Mouse (Mus musculus) limb, embryonic 13.5 days (tissue): Measurements from ENCODE around the gene Ube2c. TPM values are rescaled to one million over a fixed set of nuclear protein-coding genes. Genes with fewer than 3 reads are reported as not detected.

Source experiments
- ATAC-seq: fragments of 200-750 bp; cut with Nextera tagmentation; 2 replicates; pipeline ENCODE4 v1.8.0; 2017; ENCODE audit warnings: low read depth, moderate number of reproducible peaks, moderate TSS enrichment; ENCODE audit not compliant: low FRiP score
- H3K27ac ChIP-seq: fragments of 300-500 bp; sonication (generic); 2 replicates; pipeline ENCODE4 v1.5.1; 2015; ENCODE audit warnings: inconsistent platforms, mild to moderate bottlenecking, moderate library complexity
- H3K27me3 ChIP-seq: fragments of 300-500 bp; sonication (generic); 2 replicates; pipeline ENCODE4 v1.6.1; 2015; ENCODE audit warnings: mild to moderate bottlenecking, inconsistent platforms
- H3K36me3 ChIP-seq: fragments of 300-500 bp; sonication (generic); 2 replicates; pipeline ENCODE4 v1.6.1; 2015; ENCODE audit warnings: inconsistent platforms, mild to moderate bottlenecking, moderate library complexity
- H3K4me1 ChIP-seq: fragments of 300-500 bp; sonication (generic); 2 replicates; pipeline ENCODE4 v1.6.1; 2015; ENCODE audit warnings: inconsistent platforms
- H3K4me2 ChIP-seq: fragments of 300-500 bp; sonication (generic); replicated peaks from 2 replicates; pipeline ENCODE4 v1.6.1; 2015; ENCODE audit warnings: inconsistent platforms, mild to moderate bottlenecking, moderate library complexity
- H3K4me3 ChIP-seq: fragments of 300-500 bp; sonication (generic); 2 replicates; pipeline ENCODE4 v1.5.1; 2015; ENCODE audit warnings: moderate library complexity, mild to moderate bottlenecking, inconsistent platforms
- H3K9ac ChIP-seq: fragments of 300-500 bp; sonication (generic); 2 replicates; pipeline ENCODE4 v1.6.1; 2015; ENCODE audit warnings: mild to moderate bottlenecking, inconsistent platforms
- H3K9me3 ChIP-seq: fragments of 300-500 bp; sonication (generic); 2 replicates; pipeline ENCODE4 v1.6.1; 2016; ENCODE audit warnings: inconsistent platforms
- WGBS: fragments of 180-500 bp; shearing (Covaris S2); methylation state at CpG from one replicate; pipeline ENCODE4 v1.1.7; 2015; 5-methylcytosine and 5-hydroxymethylcytosine counted together
- polyA plus RNA-seq: library from polyadenylated mRNA; unstranded; fragments of >200 nt; fragmentation: Nextera tagmentation; extraction: Ambion mirVana; gene quantifications from 2 replicates; pipeline ENCODE4 v1.2.1, GENCODE M21; 2015

Gene Ube2c
- polyA plus RNA-seq, 1 experiment from 2014 or later, result 432 TPM

GRCm38 (mm10) chr2:164746693-164747092 is 23.0 kb upstream of the Ube2c start:
- no peaks in the 10 kb centered on the region for H3K9me3 ChIP-seq
- peak overlapping the region; percentile 92 for H3K4me2 ChIP-seq
- no peak for ATAC-seq
- H3K27ac ChIP-seq, result no peak overlapping the region
- WGBS, result 55% methylated on average over 8 of the region's 8 CpGs
- H3K27me3 ChIP-seq, result no peaks in the 10 kb centered on the region
- peak overlapping the region; percentile 91 for H3K4me3 ChIP-seq
- peaks cover 24% of the 10 kb centered on the region for H3K4me1 ChIP-seq
- peaks cover 40% of the 10 kb centered on the region for H3K36me3 ChIP-seq
- H3K9ac ChIP-seq, result peak overlapping the region; percentile 97

- Histone ChIP-seq H3K27me3 (no peaks in the 10 kb centered on the region), H3K4me2 (no peak overlapping the region), H3K4me3 (no peak overlapping the region), H3K27ac (no peak overlapping the region), H3K9me3 (no peaks in the 10 kb centered on the region), H3K4me1 (peaks cover 24% of the 10 kb centered on the region), H3K36me3 (peaks cover 55% of the 10 kb centered on the region), H3K9ac (no peak overlapping the region)
- no peak for ATAC-seq
- WGBS, result 81% methylated on average over 4 of the region's 4 CpGs
Measured at GRCm38 (mm10) chr2:164748191-164748590, 21.5 kb upstream of the Ube2c start.

GRCm38 (mm10) chr2:164748991-164749390 is 20.7 kb upstream of the Ube2c start:
- Histone ChIP-seq H3K27me3 (no peaks in the 10 kb centered on the region), H3K4me3 (no peak overlapping the region), H3K9ac (no peak overlapping the region), H3K27ac (no peak overlapping the region), H3K9me3 (no peaks in the 10 kb centered on the region), H3K4me2 (no peak overlapping the region), H3K4me1 (peaks cover 24% of the 10 kb centered on the region), H3K36me3 (peaks cover 63% of the 10 kb centered on the region)
- WGBS, result 92% methylated on average over 6 of the region's 6 CpGs
- no peak for ATAC-seq

GRCm38 (mm10) chr2:164752454-164752853 is 17.2 kb upstream of the Ube2c start:
- no peaks in the 10 kb centered on the region for H3K9me3 ChIP-seq
- no peak overlapping the region for H3K4me2 ChIP-seq
- ATAC-seq, result no peak
- 87% methylated on average over 2 of the region's 2 CpGs for WGBS
- no peak overlapping the region for H3K4me3 ChIP-seq
- H3K9ac ChIP-seq, result no peak overlapping the region
- no peaks in the 10 kb centered on the region for H3K27me3 ChIP-seq
- H3K27ac ChIP-seq, result no peak overlapping the region
- peaks cover 95% of the 10 kb centered on the region for H3K36me3 ChIP-seq
- 0 out of 2 replicates have a peak, but pooled peaks cover 7% of the 10 kb centered on the region for H3K4me1 ChIP-seq

- H3K27ac ChIP-seq, result no peak overlapping the region
- no peaks in the 10 kb centered on the region for H3K27me3 ChIP-seq
- H3K4me1 ChIP-seq, result no peaks in the 10 kb centered on the region
- H3K9ac ChIP-seq, result no peak overlapping the region
- 91% methylated on average over 11 of the region's 11 CpGs for WGBS
- no peak overlapping the region for H3K4me3 ChIP-seq
- H3K4me2 ChIP-seq, result no peak overlapping the region
- no peaks in the 10 kb centered on the region for H3K9me3 ChIP-seq
- no peak for ATAC-seq
- peaks cover 95% of the 10 kb centered on the region for H3K36me3 ChIP-seq
Measured at GRCm38 (mm10) chr2:164754105-164754504, 15.6 kb upstream of the Ube2c start.

GRCm38 (mm10) chr2:164754800-164755199 is 14.9 kb upstream of the Ube2c start:
- Histone ChIP-seq H3K9me3 (no peaks in the 10 kb centered on the region), H3K4me2 (no peak overlapping the region), H3K9ac (no peak overlapping the region), H3K4me3 (no peak overlapping the region), H3K36me3 (peaks cover 99% of the 10 kb centered on the region), H3K4me1 (no peaks in the 10 kb centered on the region), H3K27ac (no peak overlapping the region), H3K27me3 (no peaks in the 10 kb centered on the region)
- 83% methylated on average over 2 of the region's 2 CpGs for WGBS
- ATAC-seq, result no peak

- H3K4me3 ChIP-seq, result no peak overlapping the region
- H3K27me3 ChIP-seq, result no peaks in the 10 kb centered on the region
- H3K4me1 ChIP-seq, result no peaks in the 10 kb centered on the region
- WGBS, result 87% methylated on average over 11 of the region's 11 CpGs
- peaks cover 100% of the 10 kb centered on the region for H3K36me3 ChIP-seq
- ATAC-seq, result no peak
- H3K9ac ChIP-seq, result no peak overlapping the region
- no peaks in the 10 kb centered on the region for H3K9me3 ChIP-seq
- no peak overlapping the region for H3K27ac ChIP-seq
- no peak overlapping the region for H3K4me2 ChIP-seq
Measured at GRCm38 (mm10) chr2:164757841-164758240, 11.9 kb upstream of the Ube2c start.

GRCm38 (mm10) chr2:164758692-164759091 is 11.0 kb upstream of the Ube2c start:
- H3K4me1 ChIP-seq, result no peaks in the 10 kb centered on the region
- H3K4me2 ChIP-seq, result no peak overlapping the region
- no peaks in the 10 kb centered on the region for H3K27me3 ChIP-seq
- H3K36me3 ChIP-seq, result peaks cover 100% of the 10 kb centered on the region
- 70% methylated on average over 1 of the region's 1 CpGs for WGBS
- H3K4me3 ChIP-seq, result no peak overlapping the region
- no peak overlapping the region for H3K27ac ChIP-seq
- no peaks in the 10 kb centered on the region for H3K9me3 ChIP-seq
- no peak overlapping the region for H3K9ac ChIP-seq
- no peak for ATAC-seq

GRCm38 (mm10) chr2:164760059-164760833 is 9.5 kb upstream of the Ube2c start:
- H3K4me3 ChIP-seq, result no peak overlapping the region
- peaks cover 94% of the 10 kb centered on the region for H3K36me3 ChIP-seq
- no peaks in the 10 kb centered on the region for H3K27me3 ChIP-seq
- H3K4me1 ChIP-seq, result no peaks in the 10 kb centered on the region
- no peak overlapping the region for H3K27ac ChIP-seq
- H3K9me3 ChIP-seq, result no peaks in the 10 kb centered on the region
- H3K4me2 ChIP-seq, result no peak overlapping the region
- no peak for ATAC-seq
- no peak overlapping the region for H3K9ac ChIP-seq
- 88% methylated on average over 4 of the region's 4 CpGs for WGBS

GRCm38 (mm10) chr2:164761502-164761901 is 8.2 kb upstream of the Ube2c start:
- Histone ChIP-seq H3K4me3 (no peak overlapping the region), H3K9me3 (no peaks in the 10 kb centered on the region), H3K36me3 (peaks cover 94% of the 10 kb centered on the region), H3K9ac (no peak overlapping the region), H3K4me1 (no peaks in the 10 kb centered on the region), H3K27ac (no peak overlapping the region), H3K27me3 (no peaks in the 10 kb centered on the region), H3K4me2 (no peak overlapping the region)
- no peak for ATAC-seq
- WGBS, result 93% methylated on average over 2 of the region's 2 CpGs

- Histone ChIP-seq H3K4me3 (no peak overlapping the region), H3K4me2 (no peak overlapping the region), H3K36me3 (peaks cover 94% of the 10 kb centered on the region), H3K9me3 (no peaks in the 10 kb centered on the region), H3K27ac (no peak overlapping the region), H3K27me3 (no peaks in the 10 kb centered on the region), H3K9ac (no peak overlapping the region), H3K4me1 (no peaks in the 10 kb centered on the region)
- no peak for ATAC-seq
- 98% methylated on average over 4 of the region's 4 CpGs for WGBS
Measured at GRCm38 (mm10) chr2:164761971-164762370, 7.7 kb upstream of the Ube2c start.

GRCm38 (mm10) chr2:164762593-164762992 is 7.1 kb upstream of the Ube2c start:
- 92% methylated on average over 7 of the region's 7 CpGs for WGBS
- H3K4me1 ChIP-seq, result peaks cover under 1% of the 10 kb centered on the region; the same call in 1 of the 2 replicates
- no peaks in the 10 kb centered on the region for H3K27me3 ChIP-seq
- no peaks in the 10 kb centered on the region for H3K9me3 ChIP-seq
- no peak overlapping the region for H3K4me2 ChIP-seq
- no peak for ATAC-seq
- H3K27ac ChIP-seq, result no peak overlapping the region
- H3K4me3 ChIP-seq, result no peak overlapping the region
- peaks cover 94% of the 10 kb centered on the region for H3K36me3 ChIP-seq
- no peak overlapping the region for H3K9ac ChIP-seq

- Histone ChIP-seq H3K36me3 (peaks cover 70% of the 10 kb centered on the region), H3K4me3 (no peak overlapping the region), H3K27ac (no peak overlapping the region), H3K27me3 (no peaks in the 10 kb centered on the region), H3K4me1 (peaks cover 17% of the 10 kb centered on the region), H3K4me2 (no peak overlapping the region), H3K9me3 (no peaks in the 10 kb centered on the region), H3K9ac (no peak overlapping the region)
- ATAC-seq, result no peak
- 79% methylated on average over 3 of the region's 3 CpGs for WGBS
Measured at GRCm38 (mm10) chr2:164765841-164766240, 3.9 kb upstream of the Ube2c start.
